Mouse (Mus musculus) effector memory CD4-positive, alpha-beta T cell, adult 5 months (primary cell): Measurements from ENCODE around the gene Pced1a. TPM values are rescaled to one million over a fixed set of nuclear protein-coding genes. Genes with fewer than 3 reads are reported as not detected.

ENCODE experiments used
- polyA plus RNA-seq: library from polyadenylated mRNA; unstranded; fragments of 100-300 nt; shearing (Covaris generic); gene quantifications from one replicate; pipeline ENCODE4 v1.2.1, GENCODE M21; 2017

The Pced1a gene
- polyA plus RNA-seq: 16.8 TPM

DNA sequence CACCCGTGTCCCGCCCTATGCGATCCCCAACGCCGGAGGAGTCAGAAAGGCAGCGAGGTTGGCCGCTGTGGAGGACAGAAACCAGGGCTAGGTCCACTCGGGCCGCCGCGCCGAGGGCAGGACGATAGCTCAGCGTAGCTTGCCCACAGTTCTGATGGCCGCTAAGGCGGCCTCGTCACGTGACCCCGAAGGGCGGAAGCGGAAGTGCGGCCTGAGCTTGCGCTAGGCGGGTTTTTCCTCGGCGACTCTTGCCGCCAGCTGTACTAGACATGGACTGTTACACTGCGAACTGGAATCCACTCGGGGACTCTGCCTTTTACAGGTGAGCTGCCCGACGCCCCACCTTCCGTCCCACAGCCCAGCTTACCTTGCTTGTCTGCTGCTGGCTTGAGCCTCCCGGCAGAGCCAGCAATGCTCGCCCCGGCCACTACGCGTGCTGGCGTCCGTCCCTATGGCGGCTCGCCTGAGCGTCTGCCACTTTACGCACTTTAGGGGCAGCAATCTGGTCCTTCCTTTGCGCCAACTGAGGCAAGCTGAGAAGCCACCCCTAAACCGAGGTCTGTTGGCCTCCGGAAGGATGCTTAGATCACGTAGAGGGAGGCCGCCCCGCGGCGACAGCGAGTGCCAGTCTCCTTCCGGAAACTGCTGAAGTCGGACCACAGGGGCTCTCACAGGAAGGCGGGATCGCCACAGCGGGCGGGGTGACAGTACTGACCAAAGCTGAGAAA lies at the start of gene Pced1a, which contains the start of gene Vps16:
Gene Pced1a (minus strand): TSS at position 576 of the 728 bp plus-strand sequence.
Gene Vps16 (plus strand): TSS at position 214 of the 728 bp plus-strand sequence.

DNA sequence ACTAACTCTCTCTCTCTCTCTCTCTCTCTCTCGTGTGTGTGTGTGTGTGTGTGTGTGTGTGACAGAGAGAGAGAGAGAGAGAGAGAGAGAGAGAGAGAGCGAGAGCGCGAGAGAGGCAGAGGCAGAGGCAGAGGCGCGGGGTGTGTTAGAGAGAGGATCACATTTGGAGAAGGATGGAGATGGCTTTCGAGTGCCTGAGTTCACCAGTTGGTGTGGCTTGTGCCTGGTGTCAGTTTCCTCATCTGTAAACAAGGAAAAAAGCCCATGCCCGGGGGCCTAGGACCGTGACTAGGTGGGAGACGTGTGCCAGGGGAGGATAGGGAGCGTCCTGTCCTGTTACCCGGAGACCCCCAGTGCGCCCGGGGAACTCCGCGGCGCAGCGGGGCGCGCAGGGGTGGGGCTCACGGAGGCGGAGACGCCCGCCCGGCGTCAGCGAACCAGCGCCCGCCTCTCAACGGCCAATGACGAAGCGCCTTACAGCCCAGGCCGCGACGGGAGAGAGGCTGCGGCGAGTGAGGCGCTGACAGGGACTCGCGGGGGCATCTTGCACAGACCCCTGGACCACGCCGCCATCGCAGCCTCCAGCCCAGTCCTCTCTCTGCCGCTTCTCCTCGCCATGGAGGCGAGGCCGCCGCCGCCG lies 25.4 kb upstream of the Pced1a start, which contains the start of gene Ptpra:
Gene Ptpra (plus strand): TSS at position 485 of the 640 bp plus-strand sequence.

GRCm38 (mm10) chr2:130406178-130406577 lies 18.3 kb downstream of the Pced1a start, which contains the start of gene Tmem239:
Gene Tmem239, plus strand, starts transcription at chr2:130406478.

GRCm38 (mm10) chr2:130404939-130405338 lies 19.6 kb downstream of the Pced1a start, which contains the start of the genes Gm28372 and 1700020A23Rik:
Gene Gm28372, plus strand, starts transcription at chr2:130405239.
Gene 1700020A23Rik, plus strand, starts transcription at chr2:130405259.

DNA sequence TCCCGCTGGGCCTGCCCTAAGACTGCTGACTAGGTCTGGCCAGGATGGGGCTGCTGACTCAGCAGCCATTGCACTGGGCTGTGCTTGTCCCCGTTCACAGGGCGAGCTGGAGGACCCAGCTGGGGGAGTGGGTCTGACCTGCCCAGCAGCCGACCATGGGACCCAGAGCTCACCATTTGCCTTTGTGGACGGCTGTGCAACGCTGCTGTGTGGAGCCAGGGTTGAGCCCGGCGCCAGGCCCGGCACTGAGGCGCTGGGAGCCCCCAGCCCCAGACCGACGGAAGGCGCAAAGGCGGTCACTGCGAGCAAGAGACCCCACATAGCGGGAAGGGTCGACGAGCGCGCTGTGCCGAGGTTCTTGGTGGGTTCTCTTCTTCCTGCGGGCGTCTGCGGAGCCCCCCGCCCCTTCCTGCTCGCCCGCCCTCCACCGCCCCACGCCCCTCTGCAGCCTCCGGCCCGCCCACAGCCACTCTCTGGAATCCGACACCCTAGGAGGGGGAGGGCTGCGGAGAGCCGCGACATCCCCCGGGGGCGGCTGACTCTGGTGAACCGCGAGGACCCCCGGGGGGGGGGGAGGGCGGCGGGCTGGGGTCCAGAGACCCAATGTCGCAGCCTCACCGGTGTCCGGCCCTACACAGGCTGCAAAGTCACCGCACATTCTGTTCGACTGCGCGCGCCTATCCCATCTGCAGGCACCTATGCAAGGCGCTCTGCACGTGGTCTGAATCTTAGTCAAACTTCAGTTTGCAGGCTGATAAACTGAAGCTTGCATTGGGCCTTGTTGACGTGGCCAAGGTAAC lies 27.1 kb downstream of the Pced1a start, which contains the start of gene Cpxm1:
Gene Cpxm1 (minus strand): TSS at position 389 of the 800 bp plus-strand sequence.

Other genes starting within 250 kb of the Pced1a start
- gene Snrpb, start 245.3 kb downstream of the Pced1a start, polyA plus RNA-seq: 349 TPM
- gene Tmc2, start 229.5 kb downstream of the Pced1a start, polyA plus RNA-seq: not detected
- gene Nop56, start 150.3 kb downstream of the Pced1a start, polyA plus RNA-seq: 360 TPM
- 118 TPM for gene Idh3b, start 140.2 kb downstream of the Pced1a start, polyA plus RNA-seq
- gene Ebf4, start 129.5 kb downstream of the Pced1a start, polyA plus RNA-seq: not detected
- 0.26 TPM for gene Cpxm1, start 27.1 kb downstream of the Pced1a start, polyA plus RNA-seq
- not detected for gene Gm28372, start 19.5 kb downstream of the Pced1a start, polyA plus RNA-seq
- not detected for gene 1700020A23Rik, start 19.4 kb downstream of the Pced1a start, polyA plus RNA-seq
- gene Tmem239, start 18.2 kb downstream of the Pced1a start, polyA plus RNA-seq: not detected
- gene Vps16, start 362 bp downstream of the Pced1a start, polyA plus RNA-seq: 247 TPM
- gene Ptpra, start 25.6 kb upstream of the Pced1a start, polyA plus RNA-seq: 137 TPM
- gene Mrps26, start 139.0 kb upstream of the Pced1a start, polyA plus RNA-seq: 49.8 TPM
- gene Oxt, start 151.5 kb upstream of the Pced1a start, polyA plus RNA-seq: not detected
- gene Avp, start 157.9 kb upstream of the Pced1a start, polyA plus RNA-seq: not detected
- 8.9 TPM for gene Fastkd5, start 205.3 kb upstream of the Pced1a start, polyA plus RNA-seq
- 2.9 TPM for gene Ubox5, start 205.3 kb upstream of the Pced1a start, polyA plus RNA-seq
- 2.8 TPM for gene Lzts3, start 218.1 kb upstream of the Pced1a start, polyA plus RNA-seq
- 136 TPM for gene Ddrgk1, start 240.0 kb upstream of the Pced1a start, polyA plus RNA-seq
- 20.1 TPM for gene Itpa, start 242.9 kb upstream of the Pced1a start, polyA plus RNA-seq